Mouse (Mus musculus) urinary bladder, postnatal 10 days (tissue): ENCODE data around the gene Gm13889.

Experiments used
- DNase-seq: peaks from one replicate; pipeline ENCODE4 v3.0.0; 2022; ENCODE audit warnings: low spot score

Gm13889 gene

GRCm38 (mm10) chr2:93957785-93958175 lies 779 bp upstream of the Gm13889 start:
- no peak for DNase-seq

- no peak for DNase-seq
Observed at GRCm38 (mm10) chr2:93956331-93956801, 635 bp downstream of the Gm13889 start.

DNA sequence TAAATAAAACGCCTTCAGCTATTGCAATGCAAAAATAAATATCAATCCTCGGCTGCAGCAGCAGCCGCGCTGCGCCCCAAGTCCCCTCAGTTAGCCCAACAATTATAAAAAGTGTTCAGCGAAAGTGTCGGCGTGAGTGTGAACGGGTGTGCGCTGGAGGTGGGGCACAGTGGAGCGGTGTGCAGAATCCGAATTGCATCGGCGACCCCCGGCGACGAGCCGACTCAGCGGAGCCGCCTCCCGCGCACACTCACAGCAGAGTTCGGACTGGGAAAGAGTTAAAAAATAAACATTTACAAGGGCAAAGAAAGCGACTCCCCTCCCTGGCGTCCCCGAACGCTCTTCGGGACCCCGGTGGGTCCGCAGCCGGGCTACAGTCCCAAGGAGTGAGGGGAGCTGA lies 1.1 kb downstream of the Gm13889 start:
- no peak for DNase-seq

DNA sequence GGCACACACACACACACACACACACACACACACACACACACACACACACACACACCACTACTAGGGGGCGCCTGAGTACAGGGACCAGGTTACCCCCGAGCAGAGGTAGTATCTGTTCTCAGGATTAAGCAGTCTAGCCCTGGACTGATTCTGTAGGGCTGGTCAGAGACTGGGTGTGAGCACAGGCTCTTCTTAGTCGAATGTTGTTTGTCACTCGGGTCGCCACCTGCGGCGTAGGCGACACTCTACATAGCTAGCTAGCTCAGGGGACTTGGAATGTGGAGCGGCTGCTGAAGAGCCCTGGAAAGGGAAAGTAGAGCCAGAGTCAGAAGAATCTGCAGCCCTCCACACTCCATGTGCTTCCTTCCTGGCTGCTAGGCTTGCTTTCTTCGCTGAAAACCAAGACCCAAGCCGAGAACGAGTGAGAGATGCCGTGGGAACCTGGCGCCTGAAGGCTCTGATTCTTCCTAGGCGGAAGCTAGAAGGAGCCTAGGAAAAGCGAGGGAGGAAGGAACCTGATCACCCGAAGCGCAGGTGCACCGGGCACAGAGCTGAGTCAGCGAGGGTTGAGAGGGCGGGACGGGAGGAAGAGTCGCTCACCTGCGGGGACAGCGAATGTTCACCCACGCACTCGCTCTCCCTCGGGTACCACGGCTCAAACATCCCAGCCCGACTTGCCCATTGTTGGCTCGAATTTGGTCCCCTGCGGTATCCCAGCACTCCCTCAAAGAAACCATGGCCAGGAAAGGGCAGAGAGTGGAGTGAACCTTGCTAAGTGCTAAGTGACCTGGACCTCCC lies 2.0 kb downstream of the Gm13889 start:
- DNase-seq = no peak

DNA sequence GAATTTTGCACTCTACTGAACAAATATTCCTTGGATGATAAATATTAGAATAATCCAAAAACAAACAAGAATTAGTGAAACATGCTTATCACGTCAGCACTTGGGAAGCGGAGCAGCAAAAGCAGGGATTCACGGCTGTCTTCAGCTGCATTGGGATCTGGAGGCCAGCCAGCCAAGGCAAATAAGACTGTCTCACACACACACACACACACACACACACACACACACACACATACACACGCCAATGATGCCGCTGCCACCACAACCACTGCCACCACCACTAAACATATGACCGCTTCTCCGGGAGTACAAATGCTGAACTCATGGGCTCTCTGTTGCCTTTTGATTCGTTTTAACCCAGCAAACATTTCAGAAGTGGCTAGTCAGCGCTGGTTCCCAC lies 3.3 kb downstream of the Gm13889 start:
- DNase-seq = no peak

- no peak for DNase-seq
Observed at GRCm38 (mm10) chr2:93946976-93947375, 10.0 kb downstream of the Gm13889 start.

GRCm38 (mm10) chr2:93944855-93945254 lies 12.1 kb downstream of the Gm13889 start:
- no peak for DNase-seq

DNA sequence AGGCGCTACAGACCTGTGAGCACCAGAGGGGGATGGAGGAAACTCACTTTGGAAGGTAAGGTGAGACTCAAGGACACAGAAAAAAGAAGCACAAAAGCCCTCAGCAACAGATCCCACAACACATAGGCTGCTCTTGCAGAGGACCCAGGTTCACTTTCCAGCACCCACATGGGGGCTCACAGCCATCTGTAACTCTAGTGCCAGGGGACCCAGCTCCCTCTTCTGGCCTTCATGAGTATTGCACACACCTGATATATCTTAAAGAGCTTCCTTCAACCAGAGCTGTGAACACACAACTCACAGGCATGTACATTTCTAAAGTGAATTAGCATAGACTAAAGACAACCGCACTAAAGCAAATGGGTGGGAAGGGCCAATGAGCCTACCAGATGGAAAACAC lies 12.9 kb downstream of the Gm13889 start:
- no peak for DNase-seq

DNA sequence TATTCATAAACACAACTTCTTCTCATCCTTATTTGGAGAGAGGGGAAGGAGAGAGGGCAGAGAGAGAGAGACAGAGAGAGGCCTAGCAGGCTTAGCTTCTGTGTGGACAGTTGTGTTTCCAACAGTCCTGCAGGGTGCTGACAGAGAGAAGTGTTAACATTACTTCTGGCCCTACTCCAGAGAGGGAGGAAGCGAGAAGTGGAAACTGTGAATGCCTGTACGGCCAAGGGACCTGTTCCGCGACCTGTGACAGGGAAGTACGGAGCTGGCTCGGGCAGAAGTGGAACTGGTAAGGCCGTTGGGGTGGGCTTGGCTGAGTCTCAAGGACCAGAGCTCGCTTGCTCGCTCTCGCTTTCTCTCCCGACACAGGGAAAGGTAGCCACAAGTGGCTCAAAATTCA lies 15.3 kb downstream of the Gm13889 start:
- DNase-seq = no peak

DNA sequence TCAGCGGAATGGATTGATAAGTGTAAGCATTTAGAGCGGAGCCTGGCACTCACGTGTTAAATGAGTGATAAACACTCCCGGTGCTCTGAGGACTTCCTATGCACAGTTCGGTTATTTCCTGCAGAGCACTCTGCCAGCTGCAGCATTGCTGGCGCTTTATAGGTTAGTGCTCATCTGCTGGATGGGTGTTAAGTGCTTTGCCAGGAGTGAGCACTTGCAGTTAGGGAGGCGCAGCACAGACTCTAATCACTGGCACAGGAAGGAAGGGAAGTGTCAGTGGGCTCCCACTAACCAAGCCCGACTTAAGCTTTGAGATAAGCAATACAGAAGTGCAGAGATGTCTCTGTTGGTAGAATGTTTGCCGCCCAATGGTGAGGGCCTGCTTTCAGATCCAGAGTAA lies 18.5 kb downstream of the Gm13889 start:
- no peak for DNase-seq

GRCm38 (mm10) chr2:93928866-93929265 lies 28.1 kb downstream of the Gm13889 start:
- DNase-seq = no peak

GRCm38 (mm10) chr2:93927701-93928437 lies 29.1 kb downstream of the Gm13889 start:
- DNase-seq = no peak

- DNase-seq = no peak
Observed at GRCm38 (mm10) chr2:93926141-93926540, 30.9 kb downstream of the Gm13889 start.

GRCm38 (mm10) chr2:93919093-93919492 lies 37.9 kb downstream of the Gm13889 start:
- no peak for DNase-seq

- no peak for DNase-seq
Observed at GRCm38 (mm10) chr2:93913552-93913951, 43.4 kb downstream of the Gm13889 start.

- no peak for DNase-seq
Observed at GRCm38 (mm10) chr2:93911942-93912341, 45.1 kb downstream of the Gm13889 start.

GRCm38 (mm10) chr2:93909716-93910115 lies 47.3 kb downstream of the Gm13889 start:
- DNase-seq = no peak

DNA sequence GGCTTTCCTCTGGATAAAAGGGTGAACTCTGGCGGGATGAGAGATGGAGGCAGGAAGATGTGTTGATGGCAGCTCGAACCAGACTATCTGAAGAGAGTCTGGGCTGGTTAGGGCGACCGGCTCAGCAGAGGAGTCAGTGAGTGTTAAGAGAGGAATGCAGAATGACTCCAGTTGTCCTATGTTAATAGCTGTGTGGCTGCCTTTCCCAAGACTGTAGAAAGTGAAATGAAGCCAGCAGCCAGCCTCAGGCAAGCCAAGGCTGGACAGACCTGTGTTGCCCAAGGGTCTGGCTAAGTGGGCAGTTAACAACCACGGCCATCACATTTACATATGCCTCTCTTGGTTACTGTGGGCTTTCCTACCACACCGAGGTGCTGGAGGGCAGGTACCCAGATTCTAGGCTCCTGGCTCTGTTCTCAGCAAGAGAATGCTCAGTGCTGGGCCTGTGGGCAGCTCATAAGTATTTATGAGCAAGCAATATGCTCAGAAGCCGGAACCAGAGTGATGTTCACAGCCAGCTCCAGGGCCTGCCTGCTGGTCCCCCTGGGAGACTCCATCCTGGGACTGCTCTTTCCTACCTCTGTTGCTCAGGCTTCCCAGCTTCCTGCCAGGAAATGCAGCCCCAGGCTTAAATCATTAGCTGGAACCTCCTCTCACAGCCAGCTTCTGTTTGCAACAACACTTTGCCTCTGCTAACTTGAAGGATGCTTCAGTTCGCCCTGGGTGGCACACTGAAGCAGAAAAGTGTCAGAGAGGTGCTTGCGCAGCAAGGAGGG lies 49.3 kb downstream of the Gm13889 start:
- no peak for DNase-seq

GRCm38 (mm10) chr2:93906316-93906715 lies 50.7 kb downstream of the Gm13889 start:
- DNase-seq = no peak
